Mouse (Mus musculus) G1E (cell line): Measurements from ENCODE around the gene Garem2.

Source experiments
- CTCF ChIP-seq: IDR thresholded peaks from 2 replicates; pipeline ENCODE4 v1.5.1; 2012; ENCODE audit warnings: low read depth, low read length, inconsistent platforms, mixed read lengths
- GATA1 ChIP-seq: IDR thresholded peaks from 2 replicates; pipeline ENCODE4 v1.6.1; 2012; ENCODE audit warnings: borderline replicate concordance, low read length, inconsistent platforms, mixed read lengths
- GATA2 ChIP-seq: IDR thresholded peaks from 2 replicates; pipeline ENCODE4 v1.6.1; 2012; ENCODE audit warnings: low read depth, low read length, inconsistent platforms, borderline replicate concordance
- POLR2AphosphoS5 ChIP-seq: IDR thresholded peaks from 2 replicates; pipeline ENCODE4 v1.6.1; 2012; ENCODE audit warnings: low read depth, low read length, inconsistent platforms; ENCODE audit not compliant: insufficient replicate concordance
- TAL1 ChIP-seq: conservative IDR thresholded peaks from 2 replicates; pipeline ENCODE4 v1.6.1; 2012; ENCODE audit warnings: low read depth, low read length, inconsistent platforms, mixed read lengths

DNA sequence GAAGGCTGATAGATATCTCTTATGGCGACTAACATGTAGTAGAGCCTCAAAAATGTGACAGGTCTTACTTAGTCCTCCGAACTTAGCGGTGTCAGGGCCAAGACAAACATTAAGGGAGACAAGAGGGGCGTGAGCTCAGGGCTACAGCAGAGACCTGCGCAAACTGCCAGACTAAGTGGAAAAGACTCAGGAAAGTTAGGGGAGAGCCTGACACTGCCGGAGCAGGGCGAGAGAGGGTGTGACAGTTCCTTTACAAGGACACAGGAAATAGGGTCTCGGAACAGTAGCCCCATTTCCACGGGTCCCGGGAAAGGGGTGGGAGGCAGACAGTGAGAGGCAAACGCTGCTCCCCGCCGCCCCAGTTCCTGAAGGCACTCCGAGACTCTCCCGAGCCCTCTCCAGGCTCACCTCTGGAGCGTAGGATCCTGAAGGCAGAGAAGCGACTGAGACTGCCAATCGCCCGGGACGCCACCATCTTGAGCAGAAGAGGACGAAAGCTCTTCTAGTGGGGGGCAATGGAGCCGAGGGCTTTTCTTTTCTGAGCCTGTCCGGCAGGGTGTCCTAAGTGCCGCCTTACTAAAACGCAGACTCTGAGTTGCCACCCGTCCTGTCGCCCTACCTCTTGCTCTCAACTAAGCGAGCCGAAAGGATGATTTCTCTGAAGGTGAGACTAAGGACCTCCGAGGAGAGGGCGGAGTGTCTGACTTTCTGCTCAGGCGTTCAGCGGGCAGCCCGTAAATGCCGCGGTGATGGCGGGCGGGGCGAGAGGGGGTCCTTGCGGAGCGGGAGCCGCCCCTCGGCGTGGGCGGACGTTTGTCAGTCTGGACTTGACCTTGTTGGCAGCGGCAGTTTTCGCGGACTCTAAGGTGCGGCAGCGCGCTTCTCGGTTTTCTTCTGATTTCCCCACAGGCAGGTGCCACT, 49.8 kb downstream of the Garem2 start, which contains the start of the genes Hadha and Hadhb:
- TF ChIP-seq GATA1 (no peak), CTCF (no peak), TAL1 (no peak), POLR2AphosphoS5 (no peak), GATA2 (no peak)
